Mouse (Mus musculus) CH12.LX (cell line): ENCODE results near the gene Il17rd.

Source experiments
- CTCF ChIP-seq, 2 experiments: IDR thresholded peaks in 1 of 2; conservative IDR thresholded peaks in 1 of 2; 2 replicates each; pipeline ENCODE4 v1.5.1; 2011 to 2012; ENCODE audit warnings: low read depth in 2 of 2, low read length in 2 of 2, improper control_type of control experiment in 1 of 2, inconsistent platforms in 1 of 2, mild to moderate bottlenecking in 1 of 2, moderate library complexity in 1 of 2
- ETS1 ChIP-seq: conservative IDR thresholded peaks from 2 replicates; pipeline ENCODE4 v1.6.1; 2012; ENCODE audit warnings: low read depth, mild to moderate bottlenecking, inconsistent platforms, low read length, improper control_type of control experiment, moderate library complexity
- GABPA ChIP-seq: IDR thresholded peaks from 2 replicates; pipeline ENCODE4 v1.6.1; 2012; ENCODE audit warnings: low read depth, low read length, improper control_type of control experiment, inconsistent platforms; ENCODE audit not compliant: insufficient replicate concordance
- JUND ChIP-seq: conservative IDR thresholded peaks from 2 replicates; pipeline ENCODE4 v1.6.1; 2011; ENCODE audit warnings: low read depth, low read length, improper control_type of control experiment
- KAT2A ChIP-seq: IDR thresholded peaks from 2 replicates; pipeline ENCODE4 v1.6.1; 2012; ENCODE audit warnings: low read length, improper control_type of control experiment, inconsistent platforms; ENCODE audit not compliant: insufficient replicate concordance
- MAZ ChIP-seq: IDR thresholded peaks from 2 replicates; pipeline ENCODE4 v1.6.1; 2012; ENCODE audit warnings: low read depth, mild to moderate bottlenecking, inconsistent platforms, low read length, improper control_type of control experiment, moderate library complexity
- MEF2A ChIP-seq: IDR thresholded peaks from 2 replicates; pipeline ENCODE4 v1.6.1; 2014; ENCODE audit warnings: low read depth, mild to moderate bottlenecking, inconsistent platforms, low read length, improper control_type of control experiment, borderline replicate concordance
- NRF1 ChIP-seq: IDR thresholded peaks from 2 replicates; pipeline ENCODE4 v1.6.1; 2014; ENCODE audit warnings: low read depth, mild to moderate bottlenecking, inconsistent platforms, low read length, improper control_type of control experiment, moderate library complexity
- POLR2A ChIP-seq: IDR thresholded peaks from 2 replicates; pipeline ENCODE4 v1.6.1; 2011; ENCODE audit warnings: low read depth, mild to moderate bottlenecking, improper control_type of control experiment, low read length
- POLR2AphosphoS2 ChIP-seq: IDR thresholded peaks from 2 replicates; pipeline ENCODE4 v1.6.1; 2011; ENCODE audit warnings: low read depth, low read length, improper control_type of control experiment
- RAD21 ChIP-seq: IDR thresholded peaks from 2 replicates; pipeline ENCODE4 v1.6.1; 2011; ENCODE audit warnings: low read depth, mild to moderate bottlenecking, low read length, improper control_type of control experiment, moderate library complexity
- TBP ChIP-seq: conservative IDR thresholded peaks from 2 replicates; pipeline ENCODE4 v1.6.1; 2011; ENCODE audit warnings: low read depth, low read length, improper control_type of control experiment
- ZKSCAN1 ChIP-seq: IDR thresholded peaks from 2 replicates; pipeline ENCODE4 v1.6.1; 2012; ENCODE audit warnings: low read depth, inconsistent platforms, low read length, improper control_type of control experiment, borderline replicate concordance
- ZMIZ1 ChIP-seq: IDR thresholded peaks from 2 replicates; pipeline ENCODE4 v1.6.1; 2012; ENCODE audit warnings: low read depth, mild to moderate bottlenecking, inconsistent platforms, low read length, improper control_type of control experiment

DNA sequence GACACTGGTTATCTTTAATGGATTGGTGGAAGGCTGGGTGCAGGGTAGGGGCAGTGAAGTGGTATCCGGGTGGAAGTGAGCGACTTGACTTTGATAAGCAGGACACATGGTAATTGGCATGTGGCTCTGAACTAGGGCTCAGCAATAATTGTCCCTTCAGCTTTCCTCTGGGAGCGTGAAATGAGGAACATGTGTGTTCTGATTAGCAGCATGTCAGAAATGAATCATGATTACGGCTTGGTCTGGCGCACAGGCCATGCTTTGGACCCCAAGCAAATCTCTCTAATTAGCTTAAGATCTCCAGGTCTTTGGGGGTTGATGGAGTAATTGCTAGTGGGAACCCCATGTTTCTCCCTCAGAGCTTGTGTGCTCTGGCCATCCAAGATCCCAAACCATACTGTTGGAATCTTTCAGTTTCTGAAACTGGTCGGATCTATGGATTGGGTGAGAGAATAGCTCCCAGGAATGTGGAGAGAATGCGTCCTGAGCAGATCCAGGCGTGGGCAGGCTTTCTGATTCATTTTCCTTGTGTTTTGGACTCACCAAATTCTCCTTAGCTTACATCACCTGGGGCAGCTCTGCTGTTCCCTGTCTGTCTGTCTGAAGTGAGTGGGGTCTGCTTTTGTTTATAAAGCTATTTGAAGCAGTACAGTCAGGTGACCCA lies 30.8 kb downstream of the Il17rd start:
- no peak for TF ChIP-seq CTCF (conservative IDR thresholded peaks at IDR 0.05 in 1 of 2, IDR thresholded peaks at IDR 0.05 in 1 of 2; ENCODE audit: low read depth in 2 of 2, low read length in 2 of 2)
- no peak for TF ChIP-seq ZKSCAN1
- no peak for TF ChIP-seq NRF1
- TF ChIP-seq JUND = no peak
- no peak for TF ChIP-seq ETS1
- TF ChIP-seq KAT2A = no peak
- TF ChIP-seq MEF2A = no peak
- no peak for TF ChIP-seq POLR2AphosphoS2
- no peak for TF ChIP-seq MAZ
- TF ChIP-seq TBP = no peak
- no peak for TF ChIP-seq POLR2A
- no peak for TF ChIP-seq GABPA
- no peak for TF ChIP-seq ZMIZ1
- TF ChIP-seq RAD21 = no peak
